Comparison of ENCODE assay signal across 12 mouse cellular contexts in the genomic region with DNA sequence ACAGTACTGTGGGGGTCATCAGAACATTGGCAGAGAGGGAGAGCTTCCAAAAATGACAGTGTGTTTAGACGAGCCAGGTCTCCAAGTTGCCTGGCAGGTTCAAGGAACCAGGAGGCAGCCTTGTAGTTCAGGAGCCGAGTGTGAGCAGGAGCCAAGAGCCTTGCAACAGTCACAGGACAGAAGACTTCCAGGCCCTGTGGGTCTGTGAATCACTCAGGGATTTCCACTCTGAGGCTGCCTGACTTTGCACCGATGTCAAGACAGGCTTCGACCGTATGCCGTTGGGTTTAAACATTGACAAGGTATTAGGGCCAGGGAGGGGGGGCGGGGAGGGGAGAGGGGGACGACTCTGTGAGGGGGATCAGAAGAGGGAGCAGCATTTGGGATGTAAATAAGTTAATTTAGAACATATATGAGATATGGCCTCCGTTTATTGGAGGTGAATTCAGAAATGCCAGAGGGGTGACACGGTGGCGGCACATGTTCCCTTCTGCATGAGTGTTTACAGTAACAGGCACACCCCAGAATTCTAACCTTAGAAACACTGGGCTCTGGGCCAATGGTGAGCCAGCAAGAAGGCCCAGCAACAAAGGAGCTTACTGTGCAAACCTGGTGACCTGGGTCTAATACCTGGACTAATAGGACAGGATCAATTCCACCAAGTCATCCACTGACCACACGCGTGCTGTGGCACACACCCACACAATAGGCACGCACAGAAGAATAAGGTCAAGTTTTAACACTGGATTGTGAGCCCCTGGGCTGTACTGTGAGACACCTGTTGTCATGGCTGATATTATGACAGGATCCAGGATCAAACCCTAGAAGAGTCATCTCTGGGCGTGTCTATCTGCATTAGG. TPM values are rescaled to one million over a fixed set of nuclear protein-coding genes. Genes with fewer than 3 reads are reported as not detected.
DNase-seq lines count a peak whose midpoint lies in the region; ATAC-seq and TF ChIP-seq lines count a peak whose summit lies in the region.
"Had no signal": no experiment of that assay in that cellular context is flagged by ENCODE, and none has a peak within 500 bp of the region (broad histone marks: within the 10 kb centered on the region; RNA-seq: fewer than 3 reads in every experiment).

No protein-coding gene starts in this region.

- no peak for TF ChIP-seq POLR2A in small intestine, adult 2 months (IDR thresholded peaks at IDR 0.05; ENCODE audit: low read depth, low read length)

- peaks cover 12% of the 10 kb centered on the region for H3K4me1 ChIP-seq in heart, embryonic 12.5 days (replicated peaks)
- peaks cover 4% of the 10 kb centered on the region; the same call in 1 of the 2 replicates for H3K4me1 ChIP-seq in heart, postnatal 0 days (ENCODE audit: control insufficient read depth, insufficient read depth)
- peaks cover 17% of the 10 kb centered on the region for H3K4me1 ChIP-seq in liver, embryonic 13.5 days (replicated peaks)
- H3K4me1 ChIP-seq in small intestine, adult 2 months (ENCODE audit: control insufficient read depth, insufficient read depth, insufficient read length, low read length), result peaks cover 17% of the 10 kb centered on the region; the same call in 1 of the 2 replicates
- H3K4me1 ChIP-seq in forebrain, embryonic 15.5 days, result peaks cover 3% of the 10 kb centered on the region
- H3K4me1 ChIP-seq: midbrain, embryonic 12.5 days had no signal

- ATAC-seq in heart, embryonic 12.5 days (ENCODE audit: insufficient number of reproducible peaks, low FRiP score), result no peak
- ATAC-seq in heart, postnatal 0 days (ENCODE audit: insufficient read depth, low read depth), result peak; percentile 76
- ATAC-seq in liver, embryonic 13.5 days (ENCODE audit: low read depth), result peak; percentile 50; the same call in 1 of the 2 replicates
- ATAC-seq in forebrain, embryonic 15.5 days (replicated peaks), result no peak
- ATAC-seq in monocyte, adult 5-6 weeks (replicated peaks; ENCODE audit: insufficient number of reproducible peaks, low FRiP score, low TSS enrichment, poor library complexity, severe bottlenecking), result no peak
- ATAC-seq: forebrain, embryonic 13.5 days had no signal

- TF ChIP-seq EP300 in heart, postnatal 0 days (IDR thresholded peaks at IDR 0.05; ENCODE audit: low read depth), result no peak

- H3K27ac ChIP-seq in heart, embryonic 12.5 days (ENCODE audit: poor library complexity, severe bottlenecking), result no peak overlapping the region
- H3K27ac ChIP-seq in heart, postnatal 0 days (ENCODE audit: low read depth), result peak overlapping the region; percentile 18; the same call in 1 of the 2 replicates
- no peak overlapping the region; the same call in 1 of the 2 replicates for H3K27ac ChIP-seq in liver, embryonic 13.5 days
- peak overlapping the region; percentile 82 for H3K27ac ChIP-seq in small intestine, adult 2 months (ENCODE audit: insufficient read depth, low read depth, low read length)
- H3K27ac ChIP-seq in forebrain, embryonic 15.5 days (replicated peaks), result no peak overlapping the region
- H3K27ac ChIP-seq: forebrain, embryonic 13.5 days; midbrain, embryonic 12.5 days had no signal

- DNase-seq in heart, adult 8-10 months (ENCODE audit: low spot score), result peak; percentile 24
- peak; percentile 49 for DNase-seq in heart, postnatal 0 days (ENCODE audit: low spot score)
- no peak for DNase-seq in liver, embryonic 13.5 days
- no peak for DNase-seq in thymus, adult 18-20 months
- DNase-seq: cerebellum, postnatal 14 days had no signal

- H3K4me2 ChIP-seq in heart, embryonic 12.5 days, result no peak overlapping the region
- peak overlapping the region; percentile 1; the same call in 1 of the 2 replicates for H3K4me2 ChIP-seq in heart, postnatal 0 days (ENCODE audit: low read depth, low read length)
- H3K4me2 ChIP-seq in liver, embryonic 13.5 days, result no peak overlapping the region
- no peak overlapping the region for H3K4me2 ChIP-seq in forebrain, embryonic 15.5 days (replicated peaks)
- H3K4me2 ChIP-seq: forebrain, embryonic 13.5 days; heart, embryonic 13.5 days; midbrain, embryonic 12.5 days had no signal

- peaks cover 34% of the 10 kb centered on the region for H3K36me3 ChIP-seq in heart, embryonic 12.5 days
- H3K36me3 ChIP-seq in heart, postnatal 0 days (replicated peaks; ENCODE audit: control insufficient read depth, insufficient read depth, low read length), result peaks cover 24% of the 10 kb centered on the region
- peaks cover 36% of the 10 kb centered on the region for H3K36me3 ChIP-seq in liver, embryonic 13.5 days
- H3K36me3 ChIP-seq in small intestine, adult 2 months (ENCODE audit: control insufficient read depth, insufficient read depth, low read length), result peaks cover 10% of the 10 kb centered on the region
- peaks cover 23% of the 10 kb centered on the region for H3K36me3 ChIP-seq in forebrain, embryonic 15.5 days

- no peaks in the 10 kb centered on the region for H3K27me3 ChIP-seq in heart, embryonic 12.5 days (replicated peaks)
- no peaks in the 10 kb centered on the region for H3K27me3 ChIP-seq in heart, postnatal 0 days (ENCODE audit: control insufficient read depth, insufficient read depth, low read length)
- H3K27me3 ChIP-seq in liver, embryonic 13.5 days, result no peaks in the 10 kb centered on the region
- no peaks in the 10 kb centered on the region for H3K27me3 ChIP-seq in small intestine, adult 2 months (ENCODE audit: control insufficient read depth, insufficient read depth, low read length)
- no peaks in the 10 kb centered on the region for H3K27me3 ChIP-seq in forebrain, embryonic 15.5 days
- H3K27me3 ChIP-seq: forebrain, embryonic 13.5 days; heart, embryonic 13.5 days; midbrain, embryonic 12.5 days had no signal

- TF ChIP-seq CTCF in heart, postnatal 0 days (IDR thresholded peaks at IDR 0.05; ENCODE audit: low read depth), result no peak
- TF ChIP-seq CTCF in small intestine, adult 2 months (IDR thresholded peaks at IDR 0.05; ENCODE audit: extremely low read depth, insufficient read length, insufficient replicate concordance, low read depth, low read length), result no peak

- no peak overlapping the region for H3K9ac ChIP-seq in heart, embryonic 12.5 days
- H3K9ac ChIP-seq in heart, postnatal 0 days (replicated peaks; ENCODE audit: low read depth, low read length), result no peak overlapping the region
- H3K9ac ChIP-seq in liver, embryonic 13.5 days, result no peak overlapping the region
- H3K9ac ChIP-seq in forebrain, embryonic 15.5 days (replicated peaks), result no peak overlapping the region
- H3K9ac ChIP-seq: forebrain, embryonic 13.5 days; heart, embryonic 13.5 days; midbrain, embryonic 12.5 days had no signal

- no peak overlapping the region for H3K4me3 ChIP-seq in heart, embryonic 12.5 days
- no peak overlapping the region for H3K4me3 ChIP-seq in heart, postnatal 0 days (ENCODE audit: low read depth, low read length)
- no peak overlapping the region for H3K4me3 ChIP-seq in liver, embryonic 13.5 days (replicated peaks)
- no peak overlapping the region for H3K4me3 ChIP-seq in small intestine, adult 2 months (ENCODE audit: low read depth, low read length)
- no peak overlapping the region for H3K4me3 ChIP-seq in forebrain, embryonic 15.5 days
- H3K4me3 ChIP-seq: forebrain, embryonic 13.5 days; heart, embryonic 13.5 days; midbrain, embryonic 12.5 days had no signal

- 0 out of 2 replicates have a peak, but pooled peaks cover 3% of the 10 kb centered on the region for H3K9me3 ChIP-seq in heart, embryonic 12.5 days (replicated peaks)
- no peaks in the 10 kb centered on the region for H3K9me3 ChIP-seq in heart, postnatal 0 days (replicated peaks; ENCODE audit: control insufficient read depth, low read length)
- no peaks in the 10 kb centered on the region for H3K9me3 ChIP-seq in liver, embryonic 13.5 days (replicated peaks)
- H3K9me3 ChIP-seq in forebrain, embryonic 15.5 days, result no peaks in the 10 kb centered on the region
- H3K9me3 ChIP-seq: forebrain, embryonic 13.5 days; heart, embryonic 13.5 days; midbrain, embryonic 12.5 days had no signal

- WGBS in heart, embryonic 12.5 days, result 84% methylated on average over 15 of the region's 15 CpGs
- WGBS in heart, postnatal 0 days, result 66% methylated on average over 15 of the region's 15 CpGs
- 77% methylated on average over 15 of the region's 15 CpGs for WGBS in liver, embryonic 13.5 days (ENCODE audit: insufficient replicate concordance)
- 30% methylated on average over 15 of the region's 15 CpGs for WGBS in small intestine, adult 2 months
- 86% methylated on average over 15 of the region's 15 CpGs for WGBS in forebrain, embryonic 15.5 days

RNA-seq across cellular contexts. Expression of gene Pebp1, which starts 8.4 kb away (rescaled TPM):
- total RNA-seq in heart, adult 8-10 months (2022), result 100 to 1,000 TPM; 440 to 578 (median 532) TPM
- polyA plus RNA-seq in heart, embryonic 12.5 days (2016; fragmentation: Nextera tagmentation; extraction: Ambion mirVana), result 516 and 534 TPM in 2 replicates
- total RNA-seq in heart, postnatal 0 days (2014; rRNA removed; ENCODE audit: low replicate concordance), result 871 and 905 TPM in 2 replicates
- 527 and 544 TPM in 2 replicates for polyA plus RNA-seq in heart, postnatal 0 days (2015; fragmentation: Nextera tagmentation; extraction: Ambion mirVana)
- polyA plus RNA-seq in liver, embryonic 13.5 days (2015; fragmentation: Nextera tagmentation; extraction: Ambion mirVana), result 275 and 276 TPM in 2 replicates
- 280 and 305 TPM in 2 replicates for polyA plus RNA-seq in small intestine, adult 2 months (2012; rRNA removed)
- polyA plus RNA-seq in forebrain, embryonic 15.5 days (2015; fragmentation: Nextera tagmentation; extraction: Ambion mirVana), result 1,178 and 1,180 TPM in 2 replicates
- total RNA-seq in monocyte, adult 5-6 weeks (2017), result 23.5 to 34.1 TPM (median 27.5 TPM) in 3 replicates

RNA-seq across cellular contexts. Expression of gene Vsig10, which starts 39.8 kb away (rescaled TPM):
- total RNA-seq in heart, adult 8-10 months (2022), result 1 to 10 TPM; 5.0 to 7.0 (median 6.3) TPM
- polyA plus RNA-seq in heart, embryonic 12.5 days (2016; fragmentation: Nextera tagmentation; extraction: Ambion mirVana), result 8.4 and 9.0 TPM in 2 replicates
- 11.6 and 13.1 TPM in 2 replicates for total RNA-seq in heart, postnatal 0 days (2014; rRNA removed; ENCODE audit: low replicate concordance)
- polyA plus RNA-seq in heart, postnatal 0 days (2015; fragmentation: Nextera tagmentation; extraction: Ambion mirVana), result 7.0 and 7.2 TPM in 2 replicates
- polyA plus RNA-seq in liver, embryonic 13.5 days (2015; fragmentation: Nextera tagmentation; extraction: Ambion mirVana), result 1.7 TPM in 2 replicates
- polyA plus RNA-seq in small intestine, adult 2 months (2012; rRNA removed), result 22.9 and 67.6 TPM in 2 replicates
- 1.4 and 1.7 TPM in 2 replicates for polyA plus RNA-seq in forebrain, embryonic 15.5 days (2015; fragmentation: Nextera tagmentation; extraction: Ambion mirVana)
- 4.9 to 5.5 TPM (median 5.2 TPM) in 3 replicates for total RNA-seq in monocyte, adult 5-6 weeks (2017)

Comparison
In these comparisons a context has a peak if more than half of its experiments do, and no peak if none do; other contexts are left out.
1. ATAC-seq: peak in heart, postnatal 0 days (single experiment) and liver, embryonic 13.5 days (single experiment); none in heart, embryonic 12.5 days (single experiment), forebrain, embryonic 15.5 days (single experiment) and monocyte, adult 5-6 weeks (single experiment).
2. H3K27ac ChIP-seq: peak in heart, postnatal 0 days (single experiment) and small intestine, adult 2 months (single experiment); none in heart, embryonic 12.5 days (single experiment), liver, embryonic 13.5 days (single experiment) and forebrain, embryonic 15.5 days (single experiment).
3. DNase-seq: peak in heart, adult 8-10 months (single experiment) and heart, postnatal 0 days (single experiment); none in liver, embryonic 13.5 days (single experiment) and thymus, adult 18-20 months (0 of 2).